Mouse (Mus musculus) heart, postnatal 0 days (tissue): Measurements from ENCODE around the gene Ccnyl1.

Experiments used
- CTCF ChIP-seq: IDR thresholded peaks from 2 replicates; pipeline ENCODE4 v1.5.1; 2016; ENCODE audit warnings: antibody characterized with exemption, control low read depth, low read depth
- EP300 ChIP-seq: IDR thresholded peaks from 2 replicates; pipeline ENCODE4 v1.6.1; 2016; ENCODE audit warnings: antibody characterized with exemption, low read depth

GRCm38 (mm10) chr1:64673931-64674330, 16.3 kb upstream of the Ccnyl1 start:
- TF ChIP-seq CTCF = no peak
- TF ChIP-seq EP300 = no peak
